Mouse (Mus musculus) bone marrow macrophage, adult 2 months (primary cell): Measurements from ENCODE around the gene Fam57b.

Experiments used
- CTCF ChIP-seq: IDR thresholded peaks from 2 replicates; pipeline ENCODE4 v1.5.1; 2012; ENCODE audit warnings: low read depth, mild to moderate bottlenecking, low read length, moderate library complexity
- POLR2A ChIP-seq: IDR thresholded peaks from 2 replicates; pipeline ENCODE4 v1.6.1; 2012; ENCODE audit warnings: mild to moderate bottlenecking, low read depth, low read length, borderline replicate concordance

DNA sequence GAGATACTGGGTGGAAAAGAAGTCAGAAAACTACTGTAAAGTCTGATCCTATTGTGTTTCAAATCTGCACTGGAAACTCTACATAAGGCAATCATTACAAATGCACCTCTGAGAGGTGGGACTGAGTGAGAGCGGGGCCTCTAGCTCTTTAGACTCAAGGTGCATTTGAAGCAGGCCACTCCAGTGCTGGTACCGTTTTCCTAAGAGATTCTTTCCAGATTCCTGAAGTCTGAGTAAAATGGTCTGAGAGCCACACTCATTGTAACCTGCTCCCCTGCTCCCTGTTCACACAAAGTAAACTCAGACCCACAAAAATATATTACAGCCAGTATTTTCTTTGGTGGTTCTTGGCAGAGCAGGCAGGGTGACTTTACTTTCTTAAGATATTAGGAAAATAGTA is 70.1 kb downstream of the Fam57b start:
- TF ChIP-seq POLR2A (no peak), CTCF (no peak)
